Mouse (Mus musculus) MN1 (cell line): ENCODE measurements around the gene Ssbp4.

Experiments
- DNase-seq: peaks from one replicate; pipeline ENCODE4 v3.0.0-alpha.2; 2016; ENCODE audit warnings: low spot score

Ssbp4 gene

DNA sequence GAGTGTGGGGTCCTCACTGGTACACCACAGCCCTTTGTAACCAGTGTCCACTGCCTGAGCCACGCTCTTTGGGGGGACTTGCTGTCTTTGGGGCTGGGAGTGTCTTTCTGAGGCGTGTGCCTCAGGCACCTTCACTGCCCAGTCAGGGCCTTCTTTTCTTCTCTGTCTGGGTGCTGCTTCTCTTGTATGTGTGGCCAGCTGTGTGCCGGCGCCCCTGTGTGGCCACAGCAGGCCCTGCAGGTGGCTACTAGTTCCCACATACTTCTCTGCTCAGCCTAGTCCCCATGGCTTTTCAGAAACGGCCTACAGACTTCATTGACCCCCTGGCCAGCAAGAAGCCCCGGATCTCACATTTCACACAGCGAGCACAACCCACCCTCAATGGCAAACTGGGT lies 23.4 kb downstream of the Ssbp4 start:
- peak; percentile 76 for DNase-seq

- no peak for DNase-seq
These were observed 23.9 kb downstream of the Ssbp4 start for GRCm38 (mm10) chr8:70584606-70585257.

GRCm38 (mm10) chr8:70583476-70584387 lies 24.9 kb downstream of the Ssbp4 start:
- no peak for DNase-seq

- no peak for DNase-seq
These were observed 31.5 kb downstream of the Ssbp4 start for GRCm38 (mm10) chr8:70577207-70577606.

- no peak for DNase-seq
These were observed 33.8 kb downstream of the Ssbp4 start for GRCm38 (mm10) chr8:70574915-70575314.

DNA sequence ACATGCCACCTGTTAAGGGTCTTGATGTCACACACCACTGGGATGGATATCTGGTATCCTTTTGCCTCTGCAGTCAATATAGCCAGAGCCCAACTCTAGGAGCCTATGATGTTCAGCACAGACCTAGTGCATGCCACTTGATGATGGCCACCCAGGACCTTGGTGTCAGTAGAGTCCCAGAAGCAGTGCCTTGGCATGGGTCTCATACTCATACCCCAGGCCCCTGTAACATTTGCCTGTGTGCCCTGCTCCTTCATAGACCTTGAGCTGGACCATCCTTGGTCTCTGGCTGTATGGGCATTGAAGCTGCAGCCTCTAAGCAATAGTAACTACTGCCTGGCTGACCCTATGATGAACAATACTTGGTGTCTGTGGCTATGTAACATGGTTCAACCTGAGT lies 34.4 kb downstream of the Ssbp4 start:
- DNase-seq, result no peak

DNA sequence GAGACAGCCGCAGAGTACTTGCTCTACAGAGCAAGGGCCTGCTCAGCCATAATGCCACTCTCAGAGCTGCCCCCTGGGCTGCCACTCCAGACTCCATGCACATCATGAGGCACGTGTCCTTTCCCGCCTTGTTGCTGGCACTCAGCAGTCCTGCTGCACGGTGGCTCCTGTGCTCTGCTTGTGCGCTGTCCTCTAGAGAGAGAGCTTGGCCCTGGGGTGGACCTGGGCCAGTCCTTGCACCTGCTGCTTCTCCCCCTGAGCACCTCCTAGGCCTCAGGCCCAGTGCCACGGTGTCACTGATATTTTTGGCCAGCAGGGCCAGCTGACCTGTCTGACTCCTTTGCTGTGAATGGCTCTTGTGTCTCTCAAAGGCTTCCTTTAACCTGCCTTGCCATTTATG lies 37.7 kb downstream of the Ssbp4 start:
- no peak for DNase-seq

DNA sequence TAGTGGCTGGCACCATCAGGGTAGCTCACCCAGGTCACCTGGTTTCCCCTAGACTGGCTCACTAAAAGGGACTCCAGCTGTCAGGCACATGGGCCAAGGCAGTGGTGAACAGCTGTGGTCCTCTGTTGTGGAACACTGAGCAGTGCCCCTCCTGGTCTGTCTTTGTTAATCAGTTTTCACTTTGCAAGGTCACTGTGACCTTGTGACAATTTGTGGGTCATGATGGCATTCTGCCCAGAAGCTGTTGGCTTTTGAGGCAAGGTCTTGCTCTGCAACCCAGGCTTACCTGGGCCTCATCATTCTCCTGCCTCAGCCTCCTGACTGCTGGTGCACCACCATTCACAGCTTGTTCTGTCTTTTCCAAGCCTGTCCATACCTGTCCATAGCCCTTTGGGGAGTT lies 38.3 kb downstream of the Ssbp4 start:
- DNase-seq, result no peak

- DNase-seq, result peak; percentile 57
These were observed 43.1 kb downstream of the Ssbp4 start for GRCm38 (mm10) chr8:70565561-70565960.

GRCm38 (mm10) chr8:70564696-70565235 lies 43.9 kb downstream of the Ssbp4 start:
- no peak for DNase-seq

GRCm38 (mm10) chr8:70563763-70564387 lies 44.8 kb downstream of the Ssbp4 start:
- no peak for DNase-seq

DNA sequence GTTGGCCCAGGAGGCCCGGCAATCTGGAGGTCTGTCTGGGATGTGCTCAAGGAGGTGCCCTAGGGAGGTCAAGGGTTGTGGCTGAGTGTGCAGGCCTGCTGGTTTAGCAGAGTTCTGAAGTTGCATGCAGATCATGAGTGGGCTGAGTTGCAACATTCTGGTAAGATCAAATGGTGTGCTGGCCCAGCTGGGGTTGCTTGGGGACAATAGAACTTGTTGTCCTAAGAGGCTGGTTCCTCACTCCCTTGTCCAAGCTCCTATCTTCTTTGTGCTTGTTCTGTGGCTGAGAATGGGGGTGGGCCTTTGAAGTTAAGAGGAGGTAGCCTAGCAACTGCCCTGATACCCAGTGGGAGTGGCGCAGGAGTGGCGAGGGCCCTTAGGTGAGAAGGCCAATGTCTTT lies 45.9 kb downstream of the Ssbp4 start:
- no peak for DNase-seq

DNA sequence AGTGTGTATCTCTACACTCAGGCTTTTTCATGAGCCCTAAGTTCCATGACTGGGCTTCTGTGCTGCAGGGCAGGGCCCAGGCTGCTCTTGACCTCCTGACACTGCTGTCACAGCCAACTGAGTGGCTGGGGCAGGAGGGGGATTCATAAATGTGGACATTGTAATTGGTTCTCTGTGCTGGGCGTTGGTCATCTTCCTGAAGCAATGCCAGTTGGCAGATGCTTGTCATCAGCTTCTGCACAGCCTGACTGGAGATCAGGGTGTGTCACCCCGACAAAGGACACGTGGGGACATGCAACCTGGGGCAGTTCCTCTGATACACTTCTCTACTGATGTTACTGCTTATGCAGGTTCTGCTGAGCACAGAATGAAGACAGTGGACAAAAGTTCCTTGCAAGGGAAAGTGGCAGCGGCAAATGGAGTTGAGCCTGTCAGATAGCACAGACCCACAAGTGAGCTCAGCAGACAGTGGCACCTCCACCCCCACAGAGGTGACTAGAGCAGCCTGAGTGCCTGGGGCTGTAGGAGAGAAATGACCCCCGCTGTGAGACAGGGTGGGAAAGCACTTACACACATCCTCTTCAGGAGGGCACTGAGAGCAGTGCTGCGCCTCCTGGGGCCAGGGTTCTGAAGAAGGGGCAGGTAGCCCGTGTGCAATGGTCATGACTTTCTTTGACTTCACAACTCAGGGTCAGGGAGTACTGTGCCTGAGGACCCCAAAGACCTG lies 46.7 kb downstream of the Ssbp4 start:
- peak; percentile 47 for DNase-seq

- DNase-seq, result no peak
These were observed 47.3 kb downstream of the Ssbp4 start for GRCm38 (mm10) chr8:70561357-70561756.

DNA sequence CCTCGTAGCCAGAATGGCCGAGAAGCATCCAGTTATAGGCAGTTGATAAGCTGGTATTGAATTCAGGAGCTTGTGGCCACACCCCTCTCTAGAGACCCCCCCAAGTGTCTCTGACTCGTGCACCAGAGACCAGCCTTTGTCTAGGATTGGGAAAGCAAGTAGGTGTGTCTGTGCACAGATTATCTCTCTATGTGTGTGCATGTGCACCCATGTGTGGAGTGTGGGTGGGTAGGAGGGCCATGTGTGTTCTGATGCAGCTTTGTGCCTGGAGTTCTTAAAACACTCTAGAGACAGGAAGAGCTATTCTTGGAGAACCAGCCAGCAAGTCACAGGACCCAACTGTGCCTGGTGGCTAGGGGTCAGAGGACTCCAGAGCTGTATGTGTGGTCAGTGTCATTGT lies 48.1 kb downstream of the Ssbp4 start:
- no peak for DNase-seq

- peak; percentile 56 for DNase-seq
These were observed 48.6 kb downstream of the Ssbp4 start for GRCm38 (mm10) chr8:70560096-70560495.

DNA sequence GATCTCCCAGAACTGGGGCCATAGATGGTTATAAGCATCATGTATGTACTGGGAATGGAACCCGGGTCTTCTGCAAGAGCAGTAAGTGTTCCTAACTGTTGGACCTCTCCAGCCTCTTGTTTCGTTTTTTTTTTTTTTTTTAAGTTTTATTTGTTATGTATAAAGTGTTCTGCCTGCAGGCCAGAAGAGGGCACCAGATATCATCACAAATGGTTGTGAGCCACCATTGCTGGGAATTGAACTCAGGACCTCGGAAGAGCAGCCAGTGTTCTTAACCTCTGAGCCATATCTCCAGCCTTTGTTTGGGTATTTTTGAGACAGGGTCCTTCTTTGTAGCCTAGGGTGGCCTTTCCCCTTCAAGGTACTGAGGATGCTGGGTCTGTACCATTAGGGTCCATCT lies 49.7 kb downstream of the Ssbp4 start:
- DNase-seq, result no peak

- no peak for DNase-seq
These were observed 50.3 kb downstream of the Ssbp4 start for GRCm38 (mm10) chr8:70558334-70558733.

DNA sequence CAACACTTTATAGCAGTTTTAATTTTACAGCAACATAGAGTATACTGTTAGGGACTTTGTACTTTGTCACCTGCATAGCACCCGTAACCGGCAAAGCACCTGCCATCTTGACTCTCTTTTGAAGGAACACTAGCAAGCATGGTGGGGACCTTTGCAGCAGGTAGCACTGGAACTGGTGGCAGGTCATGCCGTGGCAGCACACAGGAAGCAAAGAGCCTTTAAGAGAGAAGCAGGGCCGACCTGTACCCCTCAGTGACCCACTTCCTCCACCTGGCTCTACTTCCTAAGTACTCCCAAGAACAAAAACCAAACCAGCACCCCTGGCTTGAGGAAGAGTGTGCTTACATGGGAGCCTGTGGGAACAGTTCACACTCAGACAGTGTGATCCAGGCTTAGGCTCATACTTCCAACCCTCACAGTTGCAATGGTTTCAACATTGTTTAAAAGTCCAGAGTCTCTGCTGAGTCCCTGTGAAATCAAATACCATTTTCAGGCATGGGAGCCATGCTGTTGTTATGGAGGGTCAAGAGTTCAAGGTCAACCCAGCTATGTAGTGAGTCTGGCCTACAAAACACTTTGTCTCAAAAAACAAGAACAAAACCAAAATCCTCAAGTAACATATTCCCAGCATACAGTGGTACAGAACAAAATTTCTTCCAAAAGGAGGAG lies 53.5 kb downstream of the Ssbp4 start:
- no peak for DNase-seq

DNA sequence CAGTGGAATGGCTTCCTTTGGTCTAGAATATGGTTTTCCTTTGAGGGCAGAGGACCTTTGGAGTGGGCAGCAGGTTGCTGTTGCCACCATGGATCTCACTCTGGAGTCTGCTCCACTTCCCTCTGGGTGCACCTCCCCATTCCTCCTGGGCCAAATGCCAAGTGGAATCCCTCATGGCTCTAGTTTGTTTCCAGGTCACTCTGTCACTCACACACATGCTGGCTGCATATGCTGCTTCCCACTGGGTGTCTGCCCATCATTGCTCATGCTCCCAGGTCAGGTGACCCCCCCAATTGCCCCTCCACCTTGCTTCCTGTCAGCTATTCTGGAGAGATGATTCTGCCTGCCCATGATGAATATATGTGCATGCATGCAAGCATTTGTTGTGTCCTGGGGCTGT lies 54.9 kb downstream of the Ssbp4 start:
- peak; percentile 82 for DNase-seq

- no peak for DNase-seq
These were observed 55.8 kb downstream of the Ssbp4 start for GRCm38 (mm10) chr8:70552836-70553235.
